Comparison of ENCODE assay signal across 8 mouse cellular contexts in genomic region chr13:51839250-51840026, GRCm38 (mm10). TPM values are rescaled to one million over a fixed set of nuclear protein-coding genes. Genes with fewer than 3 reads are reported as not detected.
DNase-seq lines count a peak whose midpoint lies in the region; ATAC-seq lines count a peak whose summit lies in the region.

No protein-coding gene starts in this region.

- H3K4me2 ChIP-seq in heart, embryonic 12.5 days: no peak overlapping the region

- H3K4me1 ChIP-seq in heart, embryonic 12.5 days (replicated peaks): peaks cover 55% of the 10 kb centered on the region

- no peaks in the 10 kb centered on the region for H3K9me3 ChIP-seq in heart, embryonic 12.5 days (replicated peaks)

- H3K27ac ChIP-seq in heart, embryonic 12.5 days (ENCODE audit: poor library complexity, severe bottlenecking): no peak overlapping the region

- no peaks in the 10 kb centered on the region for H3K36me3 ChIP-seq in heart, embryonic 12.5 days

- H3K4me3 ChIP-seq in heart, embryonic 12.5 days: no peak overlapping the region

- WGBS in heart, embryonic 12.5 days: 15% methylated on average over 8 of the region's 8 CpGs

- ATAC-seq in heart, embryonic 12.5 days (ENCODE audit: insufficient number of reproducible peaks, low FRiP score): no peak
- ATAC-seq in megakaryocyte progenitor cell, adult 5-6 weeks (replicated peaks; ENCODE audit: poor library complexity): peak; percentile 54

- H3K27me3 ChIP-seq in heart, embryonic 12.5 days (replicated peaks): peaks cover 8% of the 10 kb centered on the region; the same call in 1 of the 2 replicates

- peak; percentile 53 for DNase-seq in heart, adult 8-10 months (ENCODE audit: low spot score)
- peak; percentile 76 for DNase-seq in thymus, postnatal 0 days (ENCODE audit: low spot score)
- DNase-seq in thymus, postnatal 36 days: no peak
- DNase-seq in embryo, embryonic 10.5 days (ENCODE audit: low spot score): peak; percentile 84
- peak; percentile 87 for DNase-seq in induced T-regulatory cell, adult 2 months (ENCODE audit: low read depth)
- no peak for DNase-seq in yolk sac, embryonic 10.5 days (ENCODE audit: low spot score)

- H3K9ac ChIP-seq in heart, embryonic 12.5 days: no peak overlapping the region

RNA-seq across cellular contexts. Expression of gene Gadd45g, which starts 7.0 kb away (rescaled TPM):
- 10 to 100 TPM in 2 of 4 experiments, 1 to 10 TPM in 2; 8.6 to 18.9 (median 10.7) TPM for total RNA-seq in heart, adult 8-10 months (2022)
- polyA plus RNA-seq in heart, embryonic 12.5 days (2016; fragmentation: Nextera tagmentation; extraction: Ambion mirVana): 58.9 and 64.4 TPM in 2 replicates
- 14.2 and 16.1 TPM in 2 replicates for polyA plus RNA-seq in thymus, postnatal 0 days (2015; fragmentation: Nextera tagmentation; extraction: Ambion mirVana)
- total RNA-seq in megakaryocyte progenitor cell, adult 5-6 weeks (2015): 1.8 and 2.6 TPM in 2 replicates
- total RNA-seq in megakaryocyte progenitor cell, adult 5-6 weeks (2017): 2.5 and 2.6 TPM in 2 replicates

RNA-seq across cellular contexts. Expression of gene Sema4d, which starts 45.9 kb away (rescaled TPM):
- 10 to 100 TPM; 56.5 to 72.3 (median 68.6) TPM for total RNA-seq in heart, adult 8-10 months (2022)
- polyA plus RNA-seq in heart, embryonic 12.5 days (2016; fragmentation: Nextera tagmentation; extraction: Ambion mirVana): 17.3 and 17.4 TPM in 2 replicates
- polyA plus RNA-seq in thymus, postnatal 0 days (2015; fragmentation: Nextera tagmentation; extraction: Ambion mirVana): 55.9 and 58.5 TPM in 2 replicates
- total RNA-seq in megakaryocyte progenitor cell, adult 5-6 weeks (2015): 25.4 and 27.1 TPM in 2 replicates
- total RNA-seq in megakaryocyte progenitor cell, adult 5-6 weeks (2017): 8.6 and 10.7 TPM in 2 replicates

Comparison
In these comparisons a context has a peak if more than half of its experiments do, and no peak if none do; other contexts are left out.
1. DNase-seq: peak in heart, adult 8-10 months (single experiment), thymus, postnatal 0 days (single experiment), embryo, embryonic 10.5 days (single experiment) and induced T-regulatory cell, adult 2 months (single experiment); none in thymus, postnatal 36 days (0 of 2) and yolk sac, embryonic 10.5 days (single experiment).